In genomic region chr11:59633037-59633436, GRCm38 (mm10) we compare ENCODE assay signal across 8 mouse cellular contexts. TPM values are rescaled to one million over a fixed set of nuclear protein-coding genes. Genes with fewer than 3 reads are reported as not detected.
DNase-seq lines count a peak whose midpoint lies in the region; ATAC-seq lines count a peak whose summit lies in the region.
"Had no signal": no experiment of that assay in that cellular context is flagged by ENCODE, and none has a peak within 500 bp of the region (broad histone marks: within the 10 kb centered on the region; RNA-seq: fewer than 3 reads in every experiment).

No protein-coding gene starts in this region.

- intact Hi-C loops in heart, postnatal 14 days (cut with DNase I): no loop called here

- H3K27ac ChIP-seq in neural tube, embryonic 15.5 days (replicated peaks): no peak overlapping the region
- no peak overlapping the region for H3K27ac ChIP-seq in liver, embryonic 11.5 days (ENCODE audit: low read depth, low read length)

- no peak for ATAC-seq in neural tube, embryonic 15.5 days (ENCODE audit: low FRiP score)
- no peak for ATAC-seq in liver, embryonic 11.5 days (replicated peaks; ENCODE audit: low FRiP score)

- no peaks in the 10 kb centered on the region for H3K36me3 ChIP-seq in neural tube, embryonic 15.5 days
- H3K36me3 ChIP-seq in liver, embryonic 11.5 days (ENCODE audit: control insufficient read depth, insufficient read depth, low read length): no peaks in the 10 kb centered on the region

- H3K9me3 ChIP-seq in neural tube, embryonic 15.5 days (replicated peaks): no peaks in the 10 kb centered on the region
- H3K9me3 ChIP-seq in liver, embryonic 11.5 days (ENCODE audit: control insufficient read depth, low read length): no peaks in the 10 kb centered on the region

- no peaks in the 10 kb centered on the region for H3K4me1 ChIP-seq in neural tube, embryonic 15.5 days
- no peaks in the 10 kb centered on the region for H3K4me1 ChIP-seq in liver, embryonic 11.5 days (replicated peaks; ENCODE audit: control insufficient read depth, insufficient read depth, low read length)

- H3K4me3 ChIP-seq in neural tube, embryonic 15.5 days (replicated peaks): no peak overlapping the region
- H3K4me3 ChIP-seq in liver, embryonic 11.5 days (ENCODE audit: low read depth, low read length): no peak overlapping the region

- H3K4me2 ChIP-seq in neural tube, embryonic 15.5 days: no peak overlapping the region
- H3K4me2 ChIP-seq in liver, embryonic 11.5 days: no peak overlapping the region

- WGBS in neural tube, embryonic 15.5 days: 24% methylated on average over 5 of the region's 5 CpGs
- WGBS in liver, embryonic 11.5 days: 24% methylated on average over 5 of the region's 5 CpGs

- no peak overlapping the region for H3K9ac ChIP-seq in neural tube, embryonic 15.5 days (replicated peaks)
- H3K9ac ChIP-seq in liver, embryonic 11.5 days (ENCODE audit: low read depth, low read length): no peak overlapping the region

- H3K27me3 ChIP-seq in neural tube, embryonic 15.5 days (replicated peaks): no peaks in the 10 kb centered on the region
- peaks cover 3% of the 10 kb centered on the region; the same call in 1 of the 2 replicates for H3K27me3 ChIP-seq in liver, embryonic 11.5 days (replicated peaks; ENCODE audit: control insufficient read depth, insufficient read depth, low read length)

- DNase-seq in neural tube, embryonic 10.5 days (ENCODE audit: extremely low spot score, low spot score): peak; percentile 68
- DNase-seq in WW6 (ENCODE audit: low read depth, low spot score): peak; percentile 48
- DNase-seq in cerebellum, postnatal 36 days: peak; percentile 45 to 47
- DNase-seq in heart, postnatal 14 days: peak; percentile 32 to 67
- peak; percentile 37 for DNase-seq in liver, embryonic 11.5 days (ENCODE audit: low spot score)
- DNase-seq in retina, postnatal 7 days (ENCODE audit: low read depth, low spot score): peak; percentile 74

RNA-seq across cellular contexts. Expression of gene Mprip, which starts 28.1 kb away (rescaled TPM):
- polyA plus RNA-seq in neural tube, embryonic 15.5 days (2015; fragmentation: Nextera tagmentation; extraction: Ambion mirVana): 46.8 and 65.8 TPM in 2 replicates
- 100 to 1,000 TPM; 171 to 185 TPM for total RNA-seq in heart, postnatal 14 days (2021)
- 44.9 and 46.7 TPM in 2 replicates for polyA plus RNA-seq in liver, embryonic 11.5 days (2014; fragmentation: Nextera tagmentation; extraction: Ambion mirVana)

RNA-seq across cellular contexts. Expression of gene Olfr223, which starts 39.9 kb away (rescaled TPM):
- polyA plus RNA-seq in neural tube, embryonic 15.5 days (2015; fragmentation: Nextera tagmentation; extraction: Ambion mirVana): not detected in 2 replicates
- not detected for total RNA-seq in heart, postnatal 14 days (2021)
- not detected in 2 replicates for polyA plus RNA-seq in liver, embryonic 11.5 days (2014; fragmentation: Nextera tagmentation; extraction: Ambion mirVana)
- polyA plus RNA-seq: neural tube, embryonic 14.5 days had no signal

RNA-seq across cellular contexts. Expression of gene Olfr222, which starts 57.0 kb away (rescaled TPM):
- not detected in 2 replicates for polyA plus RNA-seq in neural tube, embryonic 15.5 days (2015; fragmentation: Nextera tagmentation; extraction: Ambion mirVana)
- not detected for total RNA-seq in heart, postnatal 14 days (2021)
- polyA plus RNA-seq in liver, embryonic 11.5 days (2014; fragmentation: Nextera tagmentation; extraction: Ambion mirVana): not detected in 2 replicates
